Mouse (Mus musculus) sigmoid colon, adult 10 weeks (tissue): ENCODE results near the gene Fcamr. TPM values are rescaled to one million over a fixed set of nuclear protein-coding genes. Genes with fewer than 3 reads are reported as not detected.

ENCODE experiments used
- polyA plus RNA-seq: library from polyadenylated mRNA; stranded (reverse); fragments of 350-450 nt; fragmentation: Illumina TruSeq; extraction: RNeasy Lipid Tissue Mini Kit (QIAGEN cat#74804); gene quantifications from one replicate; pipeline ENCODE4 v1.2.3, GENCODE M21; 2014; ENCODE audit warnings: low read depth, low replicate concordance

The Fcamr gene
- 0.73 TPM for polyA plus RNA-seq

DNA sequence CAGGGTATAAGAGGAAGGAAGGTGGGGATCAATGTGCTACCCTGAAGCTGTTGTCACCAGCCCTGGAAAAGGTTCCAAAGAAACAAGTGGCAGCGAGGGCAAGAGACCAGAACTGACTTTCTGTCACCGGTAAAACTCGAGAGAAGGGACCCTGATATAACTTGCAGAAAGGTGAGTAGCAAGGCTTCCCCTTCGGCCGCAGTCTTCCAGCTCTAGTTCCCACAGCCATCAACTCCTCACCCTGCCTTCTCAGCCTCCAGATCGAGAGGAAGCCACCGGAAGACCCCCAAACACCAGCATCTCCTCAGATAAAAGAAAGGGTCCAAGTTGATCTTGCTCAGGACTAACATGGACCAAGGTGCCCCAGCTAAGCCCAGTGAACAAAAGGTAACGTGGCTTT lies at the start of gene Fcamr:
Fcamr (plus strand) TSS at position 301 of the 400 bp plus-strand sequence.

DNA sequence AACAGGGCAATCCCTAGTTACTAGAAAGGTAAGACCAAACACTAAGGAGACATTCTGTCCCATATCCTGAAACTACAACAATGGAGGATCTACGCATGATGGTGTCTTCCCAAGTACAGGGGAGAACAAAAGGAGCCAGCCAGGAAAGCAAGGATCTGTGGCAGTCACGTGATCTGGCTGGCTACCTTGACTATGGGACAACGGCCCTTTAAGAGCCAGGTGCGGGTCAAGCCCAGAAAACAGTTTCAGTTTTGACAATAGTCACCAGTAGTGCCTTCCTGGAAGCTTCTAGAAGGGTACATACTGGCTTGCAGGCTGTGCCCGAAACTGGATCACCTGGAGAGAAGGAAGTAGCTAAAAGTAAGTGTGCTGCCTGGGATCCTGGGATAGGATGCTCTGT lies 25.7 kb downstream of the Fcamr start, which contains the start of gene Pigr:
Pigr (plus strand) TSS at position 237 of the 400 bp plus-strand sequence.

Other genes with a start within 250 kb of the Fcamr start
- gene Zp3r, start 171.3 kb upstream of the Fcamr start, polyA plus RNA-seq: not detected
- gene C4bp, start 139.3 kb upstream of the Fcamr start, polyA plus RNA-seq: 17.3 TPM
- gene Gm29427, start 85.1 kb upstream of the Fcamr start, polyA plus RNA-seq: 1.4 TPM
- gene Yod1, start 83.6 kb upstream of the Fcamr start, polyA plus RNA-seq: 17.3 TPM
- 46.4 TPM for gene Pfkfb2, start 71.6 kb upstream of the Fcamr start, polyA plus RNA-seq
- 4.5 TPM for gene AA986860, start 68.9 kb upstream of the Fcamr start, polyA plus RNA-seq
- 2,676 TPM for gene Pigr, start 25.8 kb downstream of the Fcamr start, polyA plus RNA-seq
- 8.6 TPM for gene Fcmr, start 64.8 kb downstream of the Fcamr start, polyA plus RNA-seq
- gene Il24, start 86.6 kb downstream of the Fcamr start, polyA plus RNA-seq: not detected
- gene Il20, start 110.5 kb downstream of the Fcamr start, polyA plus RNA-seq: not detected
- not detected for gene Il19, start 139.2 kb downstream of the Fcamr start, polyA plus RNA-seq
- gene Il10, start 218.9 kb downstream of the Fcamr start, polyA plus RNA-seq: 0.69 TPM